Mouse (Mus musculus): ENCODE measurements at regions not wholly inside any gene's neighbourhood (a gene's known extent, or its start where the extent isn't known, plus 50 kb on each side); places are given as distances from the start of the nearest gene placed in this dataset.

DNA sequence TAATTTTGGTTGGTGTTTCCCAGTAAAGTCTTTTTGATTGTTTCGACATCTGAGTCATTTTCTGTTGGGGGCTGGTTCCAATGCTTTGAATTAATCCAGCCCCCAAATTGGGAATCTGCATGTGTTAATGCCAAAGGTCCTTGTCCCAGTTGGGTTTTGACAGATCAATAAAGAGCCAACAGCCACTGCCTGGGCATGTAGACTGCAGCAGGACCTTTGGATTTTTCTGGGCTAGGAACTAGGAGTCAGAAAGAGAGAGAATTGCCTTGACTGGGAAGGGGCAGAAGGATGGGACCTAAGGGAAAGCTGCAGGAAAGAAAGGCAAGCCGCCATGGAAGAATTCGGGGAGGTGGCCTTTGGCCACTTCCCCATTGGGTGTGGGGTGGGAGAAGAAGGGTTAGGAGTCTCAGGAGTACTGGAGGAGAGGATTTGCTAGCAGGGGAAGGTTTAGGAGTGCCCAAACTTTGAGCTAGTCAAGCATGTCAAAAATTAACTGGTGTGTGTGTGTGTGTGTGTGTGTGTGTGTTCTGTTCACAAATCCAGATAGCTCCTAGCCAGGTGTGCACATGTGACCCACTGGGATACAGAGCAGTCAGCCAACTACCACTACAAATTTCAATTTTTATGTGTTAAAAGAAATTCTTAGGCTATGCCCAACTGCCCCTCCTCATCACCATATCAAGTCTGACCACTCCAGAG, 51.0 kb upstream of the Pde7b start:
- TF ChIP-seq PAX5 (IDR thresholded peaks at IDR 0.05; ENCODE audit: low read length) = no peak
- no peak for TF ChIP-seq UBTF (IDR thresholded peaks at IDR 0.05; ENCODE audit: low read depth, low read length)
- TF ChIP-seq ZC3H11A (IDR thresholded peaks at IDR 0.05; ENCODE audit: low read depth, low read length) = no peak
- TF ChIP-seq CTCF (conservative IDR thresholded peaks at IDR 0.05 in 1 of 2, IDR thresholded peaks at IDR 0.05 in 1 of 2; ENCODE audit: low read depth in 2 of 2, low read length in 2 of 2) = no peak
- no peak for TF ChIP-seq CHD2 (IDR thresholded peaks at IDR 0.05; ENCODE audit: low read length)
- TF ChIP-seq TCF12 (IDR thresholded peaks at IDR 0.05; ENCODE audit: low read depth, low read length) = no peak
- no peak for TF ChIP-seq MAFK (IDR thresholded peaks at IDR 0.05; ENCODE audit: insufficient replicate concordance, low read length)
- TF ChIP-seq ELF1 (IDR thresholded peaks at IDR 0.05; ENCODE audit: low read depth, low read length) = no peak
- TF ChIP-seq MAX (IDR thresholded peaks at IDR 0.05; ENCODE audit: low read length) = no peak
- TF ChIP-seq MAZ (IDR thresholded peaks at IDR 0.05; ENCODE audit: low read depth, low read length) = no peak
- no peak for TF ChIP-seq NELFE (IDR thresholded peaks at IDR 0.05; ENCODE audit: low read depth, low read length)
- TF ChIP-seq JUN (IDR thresholded peaks at IDR 0.05; ENCODE audit: insufficient read depth, low read depth, low read length) = no peak
- no peak for TF ChIP-seq USF2 (conservative IDR thresholded peaks at IDR 0.05; ENCODE audit: low read depth, low read length)
- no peak for TF ChIP-seq NRF1 (IDR thresholded peaks at IDR 0.05; ENCODE audit: low read depth, low read length)
- TF ChIP-seq JUND (conservative IDR thresholded peaks at IDR 0.05; ENCODE audit: low read depth, low read length) = no peak
- Histone ChIP-seq H3K9me3 (replicated peaks; ENCODE audit: low read length) (no peaks in the 10 kb centered on the region), H3K4me1 (ENCODE audit: control insufficient read depth in 1 of 2, insufficient read depth in 2 of 2) (peaks cover 0 to 3% of the 10 kb centered on the region in 2 experiments; a peak in 1 of 4 replicates), H3K4me2 (ENCODE audit: insufficient read depth, low read depth, poor library complexity, severe bottlenecking) (no peak overlapping the region), H3K27ac (ENCODE audit: insufficient read depth, low read depth) (no peak overlapping the region), H3K9ac (ENCODE audit: insufficient read depth, low read depth) (no peak overlapping the region), H3K27me3 (replicated peaks) (no peaks in the 10 kb centered on the region), H3K4me3 (replicated peaks in 1 of 3; ENCODE audit: low read depth in 2 of 3, low read length in 2 of 3, poor library complexity in 1 of 3) (no peak overlapping the region), H3K79me2 (replicated peaks; ENCODE audit: control insufficient read depth, extremely low read depth, insufficient read depth, poor library complexity, severe bottlenecking) (no peaks in the 10 kb centered on the region), H3K36me3 (replicated peaks in 1 of 2; ENCODE audit: control insufficient read depth in 1 of 2, insufficient read depth in 1 of 2, low read length in 1 of 2) (no peaks in the 10 kb centered on the region)
- in situ Hi-C loops (cut with MboI; ENCODE audit: low pct_ligation_motif_present, low pct_unique_long_range_greater_than_20kb, low sequenced_read_pairs) = no loop called here
- DNase-seq (ENCODE audit: extremely low read depth) = no peak
- dilution Hi-C loops (cut with MboI; ENCODE audit: extremely low pct_ligation_motif_present, extremely low pct_unique_long_range_greater_than_20kb, low sequenced_read_pairs) = no loop called here
